Mouse (Mus musculus): ENCODE data around the gene Mdp1. TPM values are rescaled to one million over a fixed set of nuclear protein-coding genes. Genes with fewer than 3 reads are reported as not detected.

The Mdp1 gene
- total RNA-seq, 2 experiments from 2014 or later, result 28.3 to 30.5 TPM

Other genes starting within 250 kb of the Mdp1 start
Only the 30 nearest of the 35 such genes appear.
- 0.16 and 1.5 TPM in 2 replicates for gene Carmil3, start 169.9 kb downstream of the Mdp1 start, total RNA-seq (2015)
- 0.15 TPM in 1 of 2 replicates, not detected in the other for gene Carmil3, start 169.9 kb downstream of the Mdp1 start, total RNA-seq (2017)
- gene Cpne6, start 150.1 kb downstream of the Mdp1 start, total RNA-seq (2015), result not detected in 2 replicates
- not detected in 2 replicates for gene Cpne6, start 150.1 kb downstream of the Mdp1 start, total RNA-seq (2017)
- gene Nrl, start 135.5 kb downstream of the Mdp1 start, total RNA-seq (2015), result not detected in 2 replicates
- not detected in 2 replicates for gene Nrl, start 135.5 kb downstream of the Mdp1 start, total RNA-seq (2017)
- gene Pck2, start 120.2 kb downstream of the Mdp1 start, total RNA-seq (2015), result 11.7 and 16.0 TPM in 2 replicates
- gene Pck2, start 120.2 kb downstream of the Mdp1 start, total RNA-seq (2017), result 26.3 and 30.3 TPM in 2 replicates
- gene Dcaf11, start 100.5 kb downstream of the Mdp1 start, total RNA-seq (2015), result 41.6 and 47.3 TPM in 2 replicates
- gene Dcaf11, start 100.5 kb downstream of the Mdp1 start, total RNA-seq (2017), result 43.5 and 107 TPM in 2 replicates
- gene A730061H03Rik, start 100.1 kb downstream of the Mdp1 start, total RNA-seq (2015), result 2.1 and 4.1 TPM in 2 replicates
- 2.6 and 9.3 TPM in 2 replicates for gene A730061H03Rik, start 100.1 kb downstream of the Mdp1 start, total RNA-seq (2017)
- 0.33 TPM in 1 of 2 replicates, not detected in the other for gene Fitm1, start 84.9 kb downstream of the Mdp1 start, total RNA-seq (2015)
- not detected in 2 replicates for gene Fitm1, start 84.9 kb downstream of the Mdp1 start, total RNA-seq (2017)
- gene Psme1, start 82.4 kb downstream of the Mdp1 start, total RNA-seq (2015), result 707 and 794 TPM in 2 replicates
- gene Psme1, start 82.4 kb downstream of the Mdp1 start, total RNA-seq (2017), result 278 and 305 TPM in 2 replicates
- gene Emc9, start 75.2 kb downstream of the Mdp1 start, total RNA-seq (2015), result 11.2 and 15.9 TPM in 2 replicates
- gene Emc9, start 75.2 kb downstream of the Mdp1 start, total RNA-seq (2017), result 8.2 and 10.5 TPM in 2 replicates
- 420 and 439 TPM in 2 replicates for gene Psme2, start 69.4 kb downstream of the Mdp1 start, total RNA-seq (2015)
- gene Psme2, start 69.4 kb downstream of the Mdp1 start, total RNA-seq (2017), result 286 and 332 TPM in 2 replicates
- 27.2 and 42.8 TPM in 2 replicates for gene Rnf31, start 68.8 kb downstream of the Mdp1 start, total RNA-seq (2015)
- gene Rnf31, start 68.8 kb downstream of the Mdp1 start, total RNA-seq (2017), result 20.2 and 25.7 TPM in 2 replicates
- 69.7 and 70.9 TPM in 2 replicates for gene Irf9, start 56.9 kb downstream of the Mdp1 start, total RNA-seq (2015)
- gene Irf9, start 56.9 kb downstream of the Mdp1 start, total RNA-seq (2017), result 92.0 and 98.7 TPM in 2 replicates
- 0.42 and 2.2 TPM in 2 replicates for gene Rec8, start 42.5 kb downstream of the Mdp1 start, total RNA-seq (2015)
- 0.15 and 2.2 TPM in 2 replicates for gene Rec8, start 42.5 kb downstream of the Mdp1 start, total RNA-seq (2017)
- gene Ipo4, start 24.6 kb downstream of the Mdp1 start, total RNA-seq (2015), result 8.8 and 11.4 TPM in 2 replicates
- 2.1 and 5.1 TPM in 2 replicates for gene Ipo4, start 24.6 kb downstream of the Mdp1 start, total RNA-seq (2017)
- 1.3 and 4.3 TPM in 2 replicates for gene Gm49378, start 22.6 kb downstream of the Mdp1 start, total RNA-seq (2015)
- 0.84 and 1.7 TPM in 2 replicates for gene Gm49378, start 22.6 kb downstream of the Mdp1 start, total RNA-seq (2017)
- 35.3 and 41.1 TPM in 2 replicates for gene Tm9sf1, start 16.7 kb downstream of the Mdp1 start, total RNA-seq (2015)
- 50.8 and 53.5 TPM in 2 replicates for gene Tm9sf1, start 16.7 kb downstream of the Mdp1 start, total RNA-seq (2017)
- 1.0 and 1.4 TPM in 2 replicates for gene Tssk4, start 10.3 kb downstream of the Mdp1 start, total RNA-seq (2015)
- gene Tssk4, start 10.3 kb downstream of the Mdp1 start, total RNA-seq (2017), result 0.26 and 0.89 TPM in 2 replicates
- gene Gmpr2, start 11.4 kb upstream of the Mdp1 start, total RNA-seq (2015), result 24.0 and 24.8 TPM in 2 replicates
- gene Gmpr2, start 11.4 kb upstream of the Mdp1 start, total RNA-seq (2017), result 26.2 and 29.7 TPM in 2 replicates
- gene Nedd8, start 11.6 kb upstream of the Mdp1 start, total RNA-seq (2015), result 421 and 452 TPM in 2 replicates
- 297 and 326 TPM in 2 replicates for gene Nedd8, start 11.6 kb upstream of the Mdp1 start, total RNA-seq (2017)
- gene Tinf2, start 21.3 kb upstream of the Mdp1 start, total RNA-seq (2015), result 24.2 and 27.2 TPM in 2 replicates
- gene Tinf2, start 21.3 kb upstream of the Mdp1 start, total RNA-seq (2017), result 25.1 and 39.8 TPM in 2 replicates
- 1.6 and 1.7 TPM in 2 replicates for gene Tgm1, start 53.4 kb upstream of the Mdp1 start, total RNA-seq (2015)
- 1.0 and 2.1 TPM in 2 replicates for gene Tgm1, start 53.4 kb upstream of the Mdp1 start, total RNA-seq (2017)
- gene Rabggta, start 61.8 kb upstream of the Mdp1 start, total RNA-seq (2015), result 10.0 and 12.5 TPM in 2 replicates
- gene Rabggta, start 61.8 kb upstream of the Mdp1 start, total RNA-seq (2017), result 8.5 and 13.7 TPM in 2 replicates
- 112 and 121 TPM in 2 replicates for gene Dhrs1, start 85.2 kb upstream of the Mdp1 start, total RNA-seq (2015)
- gene Dhrs1, start 85.2 kb upstream of the Mdp1 start, total RNA-seq (2017), result 44.1 and 55.0 TPM in 2 replicates
- gene Nop9, start 85.2 kb upstream of the Mdp1 start, total RNA-seq (2015), result 10.4 and 12.2 TPM in 2 replicates
- gene Nop9, start 85.2 kb upstream of the Mdp1 start, total RNA-seq (2017), result 11.7 and 13.9 TPM in 2 replicates
- gene Cideb, start 98.0 kb upstream of the Mdp1 start, total RNA-seq (2015), result 0.27 and 1.5 TPM in 2 replicates
- 0.22 TPM in 1 of 2 replicates, not detected in the other for gene Cideb, start 98.0 kb upstream of the Mdp1 start, total RNA-seq (2017)
- gene Ltb4r2, start 100.9 kb upstream of the Mdp1 start, total RNA-seq (2015), result 0.16 and 0.21 TPM in 2 replicates
- gene Ltb4r2, start 100.9 kb upstream of the Mdp1 start, total RNA-seq (2017), result 0.33 and 0.53 TPM in 2 replicates
- 41.4 and 46.4 TPM in 2 replicates for gene Ltb4r1, start 105.5 kb upstream of the Mdp1 start, total RNA-seq (2015)
- gene Ltb4r1, start 105.5 kb upstream of the Mdp1 start, total RNA-seq (2017), result 57.4 and 68.0 TPM in 2 replicates
- gene Adcy4, start 123.6 kb upstream of the Mdp1 start, total RNA-seq (2015), result not detected in 2 replicates
- gene Adcy4, start 123.6 kb upstream of the Mdp1 start, total RNA-seq (2017), result 0.15 TPM in 1 of 2 replicates, not detected in the other
- gene Ripk3, start 128.4 kb upstream of the Mdp1 start, total RNA-seq (2015), result 79.0 and 82.5 TPM in 2 replicates
- gene Ripk3, start 128.4 kb upstream of the Mdp1 start, total RNA-seq (2017), result 24.2 and 30.0 TPM in 2 replicates
- not detected in 2 replicates for gene Nfatc4, start 162.6 kb upstream of the Mdp1 start, total RNA-seq (2015)
- gene Nfatc4, start 162.6 kb upstream of the Mdp1 start, total RNA-seq (2017), result not detected in 2 replicates

Measured in megakaryocyte, adult 5-6 weeks (primary cell).